Mouse (Mus musculus): ENCODE results near the gene Rnf114.

DNA sequence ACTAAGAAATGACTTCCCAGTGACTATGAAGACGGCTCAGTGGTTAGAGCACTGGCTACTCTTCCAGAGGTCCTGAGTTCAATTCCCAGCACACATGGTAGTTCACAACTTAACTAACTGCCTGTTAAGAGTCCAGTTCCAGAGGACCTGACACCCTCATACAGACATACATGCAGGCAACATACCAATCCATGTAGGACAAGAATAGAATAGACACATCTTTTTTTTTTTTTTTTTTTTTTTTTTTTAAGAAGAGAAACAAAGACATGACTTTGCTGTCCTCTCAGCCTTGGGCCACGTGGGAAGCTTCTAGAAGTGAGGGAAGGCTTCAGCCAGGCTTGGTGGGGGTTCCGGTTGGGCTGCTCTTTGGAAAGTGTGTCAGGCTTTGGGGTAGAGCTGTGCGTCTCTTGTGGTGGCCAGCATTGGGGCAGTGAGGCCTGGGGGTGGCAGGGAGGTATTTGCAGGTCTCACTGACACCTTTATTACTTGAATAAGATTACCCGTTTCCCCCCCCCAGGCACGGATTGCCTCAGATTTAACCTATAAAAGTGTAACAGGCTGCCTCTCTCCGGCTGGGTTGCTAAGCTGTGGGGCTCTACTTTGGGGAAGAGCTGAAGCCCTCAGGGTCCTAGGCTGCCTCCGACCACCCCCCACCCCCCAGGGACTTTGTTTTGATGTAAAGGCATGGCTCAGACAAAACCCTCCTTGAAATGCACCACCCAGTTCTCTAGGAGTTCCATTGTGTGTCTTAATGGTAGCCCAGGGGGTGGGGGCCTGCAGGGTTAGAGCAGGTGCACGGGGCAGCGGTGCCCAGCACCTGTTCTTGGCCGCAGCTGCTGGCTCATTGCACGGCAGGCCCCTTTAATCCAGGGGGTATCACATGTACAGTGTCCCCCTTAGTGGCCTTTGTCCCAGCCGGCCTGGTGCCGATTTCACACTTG is 47.4 kb downstream of the Rnf114 start:
- TF ChIP-seq CTCF (IDR thresholded peaks at IDR 0.05; ENCODE audit: low read depth) (no peak), EP300 (IDR thresholded peaks at IDR 0.05; ENCODE audit: low read depth) (no peak)
